Mouse (Mus musculus): ENCODE data around the gene Aspn. TPM values are rescaled to one million over a fixed set of nuclear protein-coding genes. Genes with fewer than 3 reads are reported as not detected.

The Aspn gene
- total RNA-seq (2021) = 10 to 100 TPM; 24.0 to 28.6 TPM

DNA sequence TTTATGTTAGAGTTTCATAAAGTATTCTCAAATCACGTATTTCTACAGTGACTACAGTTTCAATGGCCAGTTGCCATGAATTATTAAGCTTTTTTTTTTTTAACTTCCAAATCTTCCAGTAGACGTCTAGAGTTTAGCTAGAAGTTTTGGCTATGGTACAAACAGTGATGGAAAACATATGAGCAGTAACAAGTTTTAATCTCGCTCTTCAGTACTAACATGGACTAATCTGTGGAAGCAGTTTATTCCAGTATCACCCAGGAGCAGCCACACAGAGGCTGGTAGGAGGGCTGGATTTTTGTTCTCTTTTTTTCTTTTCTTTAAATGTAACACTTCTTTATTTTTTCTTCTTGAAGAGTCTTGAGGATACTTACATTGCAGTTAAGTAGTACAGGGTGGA, at the start of gene Aspn:
Gene Aspn (plus strand): TSS at position 165 of the 400 bp plus-strand sequence.
- DNase-seq (ENCODE audit: low spot score) = no peak
- intact Hi-C loops (cut with DNase I) = no loop called here

DNA sequence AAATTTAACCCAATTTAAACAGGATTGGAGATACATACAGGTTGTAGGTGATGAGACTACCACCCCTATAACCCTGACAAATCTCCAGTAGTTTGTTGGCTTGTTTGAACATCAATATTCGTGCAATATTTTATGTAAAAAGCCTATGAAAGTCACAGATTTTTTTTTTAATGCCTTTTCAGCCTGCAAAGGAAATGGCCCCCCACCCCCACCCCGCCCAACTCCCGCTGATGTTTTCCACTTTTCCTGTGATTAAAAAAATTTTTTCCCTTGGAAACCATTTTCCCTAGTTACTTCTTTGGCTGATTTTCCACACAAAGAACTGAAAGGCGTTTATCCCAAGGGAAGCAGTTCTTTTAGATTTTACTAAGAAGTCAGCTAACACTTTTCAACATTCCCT, 39.7 kb upstream of the Aspn start, which contains the start of gene Ecm2:
Gene Ecm2 (plus strand): TSS at position 301 of the 400 bp plus-strand sequence.
- intact Hi-C loops (cut with DNase I) = loop anchor here (10.0 kb wide), 1 partner anchor 160 kb away; the partner anchor contains the start of gene Bicd2
- no peak for DNase-seq (ENCODE audit: low spot score)

DNA sequence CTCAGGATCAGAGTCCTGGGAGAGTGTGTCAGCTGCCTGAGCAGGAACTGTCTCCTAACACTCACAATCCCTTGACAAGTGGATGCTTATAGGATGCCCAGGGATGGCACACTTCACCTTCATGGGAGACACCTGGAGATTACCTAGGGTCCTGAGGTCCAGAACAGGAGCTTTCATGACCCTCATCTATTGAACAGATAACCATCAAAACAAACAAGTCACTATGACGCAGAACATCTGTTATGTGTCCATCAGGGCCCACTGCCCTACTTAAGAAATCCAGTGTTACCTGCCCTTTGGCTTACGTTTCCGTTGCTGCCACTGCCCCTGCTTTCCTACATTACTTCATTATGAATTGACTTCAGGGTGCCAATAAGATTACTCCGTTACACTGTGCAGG, 38.5 kb upstream of the Aspn start:
- intact Hi-C loops (cut with DNase I) = loop anchor here (10.0 kb wide), 1 partner anchor 161 kb away; the partner anchor contains the start of gene Bicd2
- no peak for DNase-seq (ENCODE audit: low spot score)

DNA sequence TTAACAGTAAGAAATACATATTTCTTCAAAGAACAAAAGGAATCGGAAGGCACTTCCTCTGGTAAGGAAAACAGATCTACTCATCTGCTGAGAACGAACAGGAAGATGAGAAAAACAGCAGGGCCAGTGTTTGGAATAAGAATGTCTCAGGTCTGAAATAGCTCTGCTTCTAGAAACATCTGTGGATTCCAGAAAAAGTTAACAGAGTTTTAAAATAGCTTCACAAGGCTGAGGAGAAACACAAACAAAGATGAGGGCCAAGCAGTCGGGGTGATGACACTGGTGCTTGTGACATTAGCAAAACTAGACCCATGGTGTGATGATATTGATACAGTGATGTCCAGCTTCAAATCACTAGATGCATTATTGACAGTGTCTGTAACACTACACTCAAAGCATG, 37.1 kb upstream of the Aspn start:
- intact Hi-C loops (cut with DNase I) = loop anchor here (10.0 kb wide), 1 partner anchor 162 kb away; the partner anchor contains the start of gene Bicd2
- DNase-seq (ENCODE audit: low spot score) = no peak

DNA sequence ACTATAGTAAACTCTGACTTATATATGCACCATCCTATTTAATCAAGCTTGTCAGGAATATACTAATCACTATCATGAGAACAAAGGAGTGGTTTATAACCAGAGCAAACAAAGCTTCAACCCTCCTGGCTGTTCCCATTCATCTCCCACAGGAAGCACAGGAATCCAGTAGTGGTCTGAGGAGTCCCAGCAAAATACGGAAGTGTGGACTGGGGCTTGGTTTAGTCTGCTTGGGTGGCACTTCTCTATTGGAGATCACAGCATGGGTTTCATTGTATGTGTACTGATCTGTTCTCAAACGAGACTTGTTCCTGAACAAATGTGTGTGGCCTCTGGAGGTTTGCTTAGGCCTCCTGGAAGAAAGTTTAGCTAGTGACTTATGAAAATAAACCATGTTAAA, 25.5 kb upstream of the Aspn start:
- intact Hi-C loops (cut with DNase I) = loop anchor here (5.0 kb wide), 1 partner anchor 66 kb away; no protein-coding TSS in a partner anchor
- DNase-seq (ENCODE audit: low spot score) = no peak

DNA sequence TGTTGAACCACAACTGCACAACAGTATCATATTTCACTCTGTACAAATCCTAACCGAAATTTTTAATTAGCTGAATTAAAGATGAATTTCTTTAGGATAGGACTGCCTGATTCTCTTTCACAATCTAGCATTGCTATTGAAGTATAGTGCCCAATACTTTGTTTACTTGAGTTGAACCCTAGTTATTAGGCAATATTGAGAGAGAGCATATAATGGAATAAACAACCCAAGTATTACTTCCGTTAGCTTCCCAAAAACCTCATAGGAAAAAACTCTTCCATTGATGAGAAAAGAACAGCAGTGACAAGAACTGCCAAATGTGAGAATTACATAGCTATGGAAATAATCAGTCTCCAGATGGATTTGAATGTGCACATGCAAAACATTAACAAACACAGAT, 18.0 kb upstream of the Aspn start:
- intact Hi-C loops (cut with DNase I) = no loop called here
- DNase-seq (ENCODE audit: low spot score) = no peak

DNA sequence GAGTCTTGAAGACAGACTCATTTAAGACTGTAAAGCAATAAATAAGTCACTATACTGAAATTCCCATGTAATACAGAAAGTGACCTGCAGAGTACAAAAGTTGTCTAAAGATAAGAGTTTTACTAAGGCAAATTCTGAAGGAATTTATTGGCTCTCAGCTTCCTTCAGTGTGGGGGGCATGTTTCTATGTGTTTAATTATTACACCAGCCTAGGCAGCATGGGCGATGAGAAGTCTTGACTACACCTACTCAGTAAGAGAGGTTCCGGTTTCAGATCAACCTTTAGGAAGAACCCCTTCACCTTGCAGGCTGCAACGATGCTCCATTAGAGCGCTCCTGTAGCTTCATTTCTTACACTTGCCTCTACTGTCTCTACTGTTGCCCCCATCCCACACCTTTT, 13.6 kb upstream of the Aspn start:
- intact Hi-C loops (cut with DNase I) = no loop called here
- DNase-seq (ENCODE audit: low spot score) = no peak

DNA sequence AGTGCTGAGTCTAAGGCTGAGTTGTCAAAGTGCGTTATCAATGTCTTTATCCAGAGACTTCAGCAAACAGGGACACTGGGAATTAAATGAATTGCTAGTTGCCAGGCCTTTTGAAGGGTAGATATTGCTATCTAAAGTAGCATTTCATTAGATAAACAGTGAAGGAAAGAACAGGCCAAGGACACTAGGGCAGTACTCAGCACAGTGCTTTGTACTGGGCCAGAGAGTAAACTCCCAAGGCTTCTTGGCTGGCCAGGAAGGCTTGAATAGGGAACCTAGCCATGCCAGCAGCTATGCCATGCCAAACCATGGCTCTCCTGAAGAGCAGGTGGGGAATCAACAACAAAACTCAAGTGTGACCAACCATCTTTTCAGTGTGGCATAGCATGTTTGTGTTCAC, 7.3 kb upstream of the Aspn start:
- intact Hi-C loops (cut with DNase I) = no loop called here
- no peak for DNase-seq (ENCODE audit: low spot score)

DNA sequence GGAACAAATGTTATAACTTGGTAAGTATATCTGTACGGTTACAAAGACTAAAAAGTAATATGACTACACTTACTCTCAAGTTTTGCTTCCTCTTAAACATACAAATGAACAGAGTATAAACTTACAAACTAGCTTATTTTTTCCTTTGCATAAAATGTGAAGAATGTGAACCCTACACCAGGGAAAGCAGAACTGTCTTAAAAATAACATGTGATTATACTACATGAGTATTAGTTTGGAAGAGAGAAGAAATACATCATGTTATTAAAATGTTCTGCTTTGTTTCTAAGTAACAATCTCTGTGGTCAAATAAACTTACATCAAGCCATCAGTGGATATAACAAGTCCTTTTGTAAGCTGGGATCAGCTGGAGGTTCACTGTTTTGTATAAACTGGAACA, 5.5 kb upstream of the Aspn start:
- intact Hi-C loops (cut with DNase I) = no loop called here

DNA sequence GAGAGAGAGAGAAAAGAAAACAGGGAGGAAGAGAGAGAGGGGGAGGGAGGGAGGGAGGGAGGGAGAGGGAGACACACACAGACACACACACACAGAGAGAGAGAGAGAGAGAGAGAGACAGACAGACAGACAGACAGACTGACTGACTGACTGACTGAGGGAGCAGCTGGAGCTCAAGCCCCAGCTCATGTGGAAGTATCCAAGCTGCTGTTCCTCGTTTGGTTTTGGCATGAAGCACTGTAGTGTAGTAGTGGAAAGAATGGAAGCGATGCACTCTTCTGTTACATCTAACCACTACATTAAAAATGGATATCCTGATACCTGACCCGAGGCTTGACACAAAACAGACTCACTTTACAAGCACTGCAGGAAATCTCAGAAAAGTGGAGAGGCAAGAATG, 1.4 kb downstream of the Aspn start:
- DNase-seq (ENCODE audit: low spot score) = no peak
- intact Hi-C loops (cut with DNase I) = loop anchor here (5.0 kb wide), 1 partner anchor 73 kb away; no protein-coding TSS in a partner anchor

More for the DNA sequence above, 5.5 kb upstream of the Aspn start:
- no peak for DNase-seq (ENCODE audit: low spot score)

DNA sequence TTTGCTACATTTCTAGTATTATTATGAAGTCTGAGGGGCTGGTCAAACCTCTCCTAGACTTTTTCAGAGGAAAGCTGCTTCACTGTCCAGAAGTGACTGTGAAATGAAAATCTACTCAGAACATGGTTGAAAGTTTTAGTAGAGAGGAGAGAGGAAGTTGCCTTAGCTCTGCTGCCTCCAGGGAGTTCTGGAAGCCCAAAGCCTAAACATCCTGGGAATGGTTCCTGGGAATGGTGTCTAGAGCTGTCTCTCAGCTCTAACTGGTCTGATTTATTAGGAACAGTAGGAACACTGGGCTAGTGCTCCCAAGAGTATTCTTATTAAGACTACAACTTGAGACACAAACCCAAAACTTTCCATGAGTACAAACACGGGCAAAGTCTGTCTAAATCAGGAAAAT, 2.3 kb downstream of the Aspn start:
- intact Hi-C loops (cut with DNase I) = loop anchor here (5.0 kb wide), 1 partner anchor 74 kb away; no protein-coding TSS in a partner anchor
- DNase-seq (ENCODE audit: low spot score) = peak; percentile 9

DNA sequence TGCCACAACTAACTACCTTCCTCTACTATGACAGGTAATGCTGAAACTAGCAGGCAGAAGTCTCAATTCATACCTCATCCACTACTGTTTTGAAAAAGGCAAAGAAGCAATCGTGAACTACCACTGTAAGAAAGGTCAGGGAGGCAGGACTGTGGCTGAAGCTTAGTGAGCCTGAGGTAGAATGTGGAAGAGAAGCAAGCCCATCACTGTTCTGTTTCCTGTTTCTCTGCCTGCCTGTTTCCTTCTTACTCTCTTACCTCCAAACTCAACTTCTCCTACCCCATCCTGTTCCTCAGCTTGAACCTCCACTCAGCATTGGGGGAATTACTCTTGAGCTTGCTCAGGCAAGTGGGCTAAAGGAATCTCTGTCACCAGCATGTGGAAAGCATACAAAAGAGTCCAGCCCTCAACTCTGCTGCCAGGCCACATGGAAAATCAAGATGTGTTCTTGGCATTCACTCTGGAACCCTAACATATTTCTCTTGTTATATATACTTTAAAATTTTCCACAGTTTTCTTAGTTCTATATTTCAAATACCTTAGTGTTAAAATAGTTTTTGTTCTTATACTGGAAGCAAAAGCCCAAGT, 3.4 kb downstream of the Aspn start:
- no peak for DNase-seq (ENCODE audit: low spot score)
- intact Hi-C loops (cut with DNase I) = loop anchor here (5.0 kb wide), 1 partner anchor 75 kb away; no protein-coding TSS in a partner anchor

DNA sequence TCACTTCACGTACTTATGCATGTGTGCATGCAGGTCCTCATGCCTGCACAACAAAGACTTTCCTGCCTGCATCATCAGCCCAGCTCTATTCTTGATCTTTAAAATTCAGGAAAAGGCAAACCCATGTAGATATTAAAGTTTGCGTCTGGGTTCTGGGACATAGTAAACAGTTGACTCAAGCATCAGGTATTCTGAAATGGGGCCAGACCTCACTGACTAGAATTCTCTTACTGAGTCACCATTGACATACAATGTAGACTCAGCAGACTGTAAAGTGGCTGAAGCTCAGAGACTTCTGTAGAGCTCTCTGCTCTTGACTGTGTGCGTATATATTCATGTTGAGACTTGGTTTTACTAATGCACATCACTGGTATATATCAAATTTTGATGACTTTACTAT, 5.4 kb downstream of the Aspn start:
- DNase-seq (ENCODE audit: low spot score) = no peak
- intact Hi-C loops (cut with DNase I) = loop anchor here (5.0 kb wide), 1 partner anchor 77 kb away; no protein-coding TSS in a partner anchor

DNA sequence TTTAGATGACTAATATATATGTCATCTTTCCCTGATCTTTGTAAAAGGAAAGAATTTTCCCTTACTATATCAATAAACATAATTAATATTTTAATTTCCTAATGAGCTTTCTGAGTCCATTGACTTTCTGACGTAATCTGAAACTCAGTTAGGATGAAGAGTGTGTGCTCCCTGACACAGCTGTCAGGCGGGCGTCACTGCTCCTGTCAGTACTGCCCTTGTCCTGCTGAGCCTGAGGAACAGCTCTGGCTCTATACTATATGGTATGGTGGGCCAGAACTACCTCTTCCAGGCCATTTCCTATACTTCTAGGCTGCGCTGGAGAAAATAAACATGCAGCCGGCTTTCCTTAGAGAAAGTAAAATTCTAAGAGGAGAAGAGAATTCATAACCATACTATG, 10.3 kb downstream of the Aspn start:
- intact Hi-C loops (cut with DNase I) = no loop called here
- no peak for DNase-seq (ENCODE audit: low spot score)

DNA sequence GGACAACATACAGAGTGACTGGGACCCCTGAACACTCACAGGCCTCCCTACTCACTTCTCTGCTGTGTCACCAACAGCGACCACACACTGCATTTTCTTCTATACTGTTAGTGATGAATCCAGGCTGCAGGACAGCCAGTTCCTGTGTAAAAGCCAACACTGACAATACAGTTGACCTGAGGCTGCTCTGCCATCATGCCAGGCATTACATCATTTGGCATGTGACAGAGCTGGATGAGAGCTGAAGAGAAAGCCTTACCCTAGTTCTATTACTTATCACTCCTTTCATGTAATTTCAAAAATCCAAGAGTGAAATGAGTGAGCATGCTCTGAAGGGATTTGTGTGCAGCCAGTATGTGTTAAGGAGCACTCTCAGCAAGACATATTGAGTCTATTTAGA, 12.0 kb downstream of the Aspn start:
- peak; percentile 14 for DNase-seq (ENCODE audit: low spot score)
- intact Hi-C loops (cut with DNase I) = no loop called here

DNA sequence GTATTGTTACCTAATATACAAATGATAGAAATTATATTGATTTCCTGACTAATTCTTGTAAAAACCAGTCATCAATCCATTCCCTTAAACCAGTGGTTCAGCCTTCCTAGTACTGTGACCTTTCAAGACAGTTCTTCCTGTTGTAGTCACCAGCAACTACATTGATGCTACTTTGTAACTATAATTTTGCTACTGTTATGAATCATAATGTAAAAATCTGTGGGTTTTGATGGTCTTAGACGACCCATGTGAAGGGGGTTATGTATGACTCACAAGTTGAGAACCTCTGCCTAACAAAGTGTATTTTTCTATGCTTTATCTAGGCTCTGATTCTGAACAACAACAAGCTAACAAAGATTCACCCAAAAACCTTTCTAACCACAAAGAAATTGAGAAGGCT, 12.7 kb downstream of the Aspn start:
- intact Hi-C loops (cut with DNase I) = no loop called here
- DNase-seq (ENCODE audit: low spot score) = no peak

DNA sequence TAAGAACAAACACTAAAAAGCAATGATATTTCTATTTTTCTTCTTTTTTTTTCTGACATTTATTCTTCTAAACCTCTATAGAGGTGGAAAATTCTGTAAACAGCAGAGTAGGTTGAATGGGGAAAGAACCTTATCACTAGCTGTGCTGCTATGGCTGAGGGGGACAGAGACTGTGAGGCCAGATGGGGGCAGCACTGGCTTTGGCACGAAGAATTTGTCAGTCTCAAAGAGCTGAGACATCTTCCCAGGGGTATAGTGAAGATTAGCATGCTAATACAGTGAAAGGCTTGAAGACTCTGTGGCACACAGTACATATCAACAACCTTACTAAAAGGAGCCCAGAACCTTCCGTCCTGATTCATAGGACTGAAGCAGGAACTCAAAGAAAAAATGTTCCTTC, 14.9 kb downstream of the Aspn start:
- DNase-seq (ENCODE audit: low spot score) = no peak
- intact Hi-C loops (cut with DNase I) = no loop called here

DNA sequence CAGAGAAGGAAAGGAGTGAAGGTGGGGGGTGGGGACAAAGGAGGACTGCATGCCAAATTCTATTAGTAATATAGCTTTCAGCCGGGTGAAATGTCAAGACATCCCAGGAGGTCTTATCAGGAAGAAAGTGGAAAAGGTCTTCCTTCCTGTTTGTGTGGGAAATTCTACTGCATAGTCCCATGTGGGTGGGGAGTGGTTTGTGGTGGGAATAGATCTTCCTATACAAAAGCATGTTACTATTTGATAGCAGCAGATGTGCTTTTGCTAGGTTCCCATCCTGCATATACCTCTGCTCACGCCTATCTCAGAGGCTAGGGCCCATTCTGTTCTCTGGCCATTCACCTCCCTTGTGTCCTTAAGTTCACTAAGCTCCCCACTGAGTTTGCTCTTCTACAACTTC, 16.6 kb downstream of the Aspn start:
- intact Hi-C loops (cut with DNase I) = loop anchor here (2.0 to 5.0 kb wide), 3 partner anchors 20 to 114 kb away; no protein-coding TSS in a partner anchor
- DNase-seq (ENCODE audit: low spot score) = no peak

DNA sequence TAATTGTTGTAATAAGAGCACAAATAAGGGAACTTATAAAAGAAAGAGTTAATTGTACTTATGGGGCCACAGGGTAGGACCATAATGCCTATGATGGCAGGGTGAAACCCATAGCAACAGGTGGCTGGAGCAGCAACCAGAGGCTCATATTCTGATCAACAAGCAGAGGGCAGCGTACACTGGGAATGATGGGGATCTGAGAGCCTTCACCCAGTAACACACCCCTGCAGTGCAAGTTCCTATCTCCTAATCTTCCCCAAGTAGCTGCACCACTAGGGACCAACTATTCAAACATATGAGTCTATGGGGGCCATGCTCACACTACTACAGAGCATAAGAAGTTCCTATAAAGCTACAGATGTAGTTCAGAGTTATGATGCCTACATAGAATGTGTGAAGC, 20.1 kb downstream of the Aspn start:
- intact Hi-C loops (cut with DNase I) = loop anchor here (5.0 kb wide), 2 partner anchors 78 to 117 kb away; no protein-coding TSS in a partner anchor
- DNase-seq (ENCODE audit: low spot score) = no peak

DNA sequence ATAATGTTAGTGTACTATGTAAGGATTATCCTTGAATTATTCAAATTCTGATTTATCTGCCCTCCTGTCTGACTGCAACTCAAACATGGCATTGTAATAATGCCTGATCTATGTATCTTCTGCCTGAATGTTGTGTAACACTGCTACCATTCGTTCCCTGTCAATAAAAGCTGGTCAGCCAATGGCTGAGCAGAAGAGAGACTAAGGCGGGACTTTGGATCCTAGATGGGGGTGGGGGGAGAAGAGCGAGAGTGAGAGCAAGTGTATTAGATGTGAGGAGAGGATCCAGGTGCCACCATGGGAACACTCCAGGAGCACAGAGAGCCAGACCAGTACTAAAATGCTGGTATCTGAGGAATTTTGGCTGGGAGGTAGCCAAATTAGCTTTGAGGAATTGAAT, 26.1 kb downstream of the Aspn start:
- intact Hi-C loops (cut with DNase I) = no loop called here
- DNase-seq (ENCODE audit: low spot score) = no peak

DNA sequence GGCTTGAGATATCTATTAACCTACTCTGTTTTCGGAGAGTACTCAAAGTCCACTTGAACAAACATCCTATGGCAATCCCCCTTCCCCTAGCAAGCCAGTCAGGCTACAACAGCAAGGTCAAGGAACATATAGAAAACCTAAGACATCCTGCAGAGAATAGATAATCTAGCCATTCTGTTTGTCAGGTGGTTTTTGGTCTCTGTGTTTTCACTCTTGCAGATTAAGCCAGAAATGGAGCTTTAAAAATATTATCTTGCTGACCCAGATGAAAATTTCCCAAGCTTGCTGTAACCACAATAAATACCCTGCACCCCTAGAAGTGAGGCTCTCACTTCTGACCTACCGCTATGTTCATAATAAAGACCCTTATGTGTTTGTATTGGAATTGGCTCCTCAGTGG, 27.2 kb downstream of the Aspn start:
- DNase-seq (ENCODE audit: low spot score) = no peak
- intact Hi-C loops (cut with DNase I) = no loop called here
